Mouse (Mus musculus): Measurements from ENCODE around the gene Nudt6. TPM values are rescaled to one million over a fixed set of nuclear protein-coding genes. Genes with fewer than 3 reads are reported as not detected.

Nudt6 gene
- polyA plus RNA-seq (2015; fragmentation: Nextera tagmentation; extraction: Ambion mirVana), result 5.1 and 5.9 TPM in 2 replicates

GRCm38 (mm10) chr3:37420072-37420471 is at the start of gene Nudt6:
Gene Nudt6, minus strand, starts transcription at chr3:37420211.
- peak; percentile 90 for ATAC-seq (replicated peaks)
- H3K9ac ChIP-seq (replicated peaks), result peak within 1 kb of the TSS; percentile 76
- H3K4me1 ChIP-seq, result peaks cover 19% of the 10 kb centered on the region
- H3K27ac ChIP-seq (replicated peaks), result peak within 1 kb of the TSS; percentile 92
- H3K9me3 ChIP-seq, result no peaks in the 10 kb centered on the region
- WGBS, result under 1% methylated on average over 49 of the region's 50 CpGs
- H3K27me3 ChIP-seq, result no peaks in the 10 kb centered on the region
- H3K36me3 ChIP-seq, result no peaks in the 10 kb centered on the region
- H3K4me2 ChIP-seq (replicated peaks), result peak within 1 kb of the TSS; percentile 80
- H3K4me3 ChIP-seq, result peak within 1 kb of the TSS; percentile 73

- no peaks in the 10 kb centered on the region for H3K36me3 ChIP-seq
- 87% methylated on average over 4 of the region's 4 CpGs for WGBS
- no peak overlapping the region for H3K4me3 ChIP-seq
- H3K9me3 ChIP-seq, result no peaks in the 10 kb centered on the region
- no peak overlapping the region for H3K27ac ChIP-seq (replicated peaks)
- H3K9ac ChIP-seq (replicated peaks), result no peak overlapping the region
- H3K4me1 ChIP-seq, result no peaks in the 10 kb centered on the region
- H3K27me3 ChIP-seq, result no peaks in the 10 kb centered on the region
- H3K4me2 ChIP-seq (replicated peaks), result no peak overlapping the region
- ATAC-seq (replicated peaks), result no peak
These were observed 49.3 kb upstream of the Nudt6 start for GRCm38 (mm10) chr3:37469353-37469752.

GRCm38 (mm10) chr3:37468170-37468569 is 48.2 kb upstream of the Nudt6 start:
- Histone ChIP-seq H3K9me3 (no peaks in the 10 kb centered on the region), H3K9ac (replicated peaks) (no peak overlapping the region), H3K27ac (replicated peaks) (no peak overlapping the region), H3K27me3 (no peaks in the 10 kb centered on the region), H3K36me3 (no peaks in the 10 kb centered on the region), H3K4me2 (replicated peaks) (no peak overlapping the region), H3K4me3 (no peak overlapping the region), H3K4me1 (no peaks in the 10 kb centered on the region)
- ATAC-seq (replicated peaks), result peak; percentile 75
- 92% methylated on average over 2 of the region's 2 CpGs for WGBS

- H3K27ac ChIP-seq (replicated peaks), result no peak overlapping the region
- H3K9ac ChIP-seq (replicated peaks), result no peak overlapping the region
- peaks cover 5% of the 10 kb centered on the region for H3K36me3 ChIP-seq
- H3K4me3 ChIP-seq, result no peak overlapping the region
- WGBS, result 93% methylated on average over 1 of the region's 1 CpGs
- H3K4me2 ChIP-seq (replicated peaks), result no peak overlapping the region
- no peaks in the 10 kb centered on the region for H3K9me3 ChIP-seq
- H3K4me1 ChIP-seq, result no peaks in the 10 kb centered on the region
- ATAC-seq (replicated peaks), result no peak
- H3K27me3 ChIP-seq, result no peaks in the 10 kb centered on the region
These were observed 36.0 kb upstream of the Nudt6 start for GRCm38 (mm10) chr3:37455992-37456391.

GRCm38 (mm10) chr3:37443409-37443808 is 23.4 kb upstream of the Nudt6 start:
- Histone ChIP-seq H3K4me3 (no peak overlapping the region), H3K9ac (replicated peaks) (no peak overlapping the region), H3K4me1 (no peaks in the 10 kb centered on the region), H3K9me3 (no peaks in the 10 kb centered on the region), H3K36me3 (peaks cover 18% of the 10 kb centered on the region), H3K4me2 (replicated peaks) (no peak overlapping the region), H3K27ac (replicated peaks) (no peak overlapping the region), H3K27me3 (no peaks in the 10 kb centered on the region)
- WGBS, result 94% methylated on average over 2 of the region's 2 CpGs
- ATAC-seq (replicated peaks), result no peak

GRCm38 (mm10) chr3:37439770-37440169 is 19.8 kb upstream of the Nudt6 start:
- Histone ChIP-seq H3K4me3 (no peak overlapping the region), H3K27me3 (no peaks in the 10 kb centered on the region), H3K9ac (replicated peaks) (no peak overlapping the region), H3K36me3 (peaks cover 28% of the 10 kb centered on the region), H3K4me2 (replicated peaks) (no peak overlapping the region), H3K27ac (replicated peaks) (no peak overlapping the region), H3K4me1 (no peaks in the 10 kb centered on the region), H3K9me3 (no peaks in the 10 kb centered on the region)
- ATAC-seq (replicated peaks), result no peak
- WGBS, result 86% methylated on average over 1 of the region's 1 CpGs

- H3K36me3 ChIP-seq, result peaks cover 32% of the 10 kb centered on the region
- no peak overlapping the region for H3K4me3 ChIP-seq
- H3K4me2 ChIP-seq (replicated peaks), result no peak overlapping the region
- H3K27ac ChIP-seq (replicated peaks), result no peak overlapping the region
- no peaks in the 10 kb centered on the region for H3K27me3 ChIP-seq
- no peaks in the 10 kb centered on the region for H3K4me1 ChIP-seq
- no peaks in the 10 kb centered on the region for H3K9me3 ChIP-seq
- H3K9ac ChIP-seq (replicated peaks), result no peak overlapping the region
- ATAC-seq (replicated peaks), result no peak
These were observed 10.3 kb upstream of the Nudt6 start for GRCm38 (mm10) chr3:37430359-37430758.

GRCm38 (mm10) chr3:37426069-37426468 is 6.1 kb upstream of the Nudt6 start:
- Histone ChIP-seq H3K4me1 (peaks cover 7% of the 10 kb centered on the region), H3K27me3 (no peaks in the 10 kb centered on the region), H3K9me3 (no peaks in the 10 kb centered on the region), H3K27ac (replicated peaks) (no peak overlapping the region), H3K4me2 (replicated peaks) (no peak overlapping the region), H3K9ac (replicated peaks) (no peak overlapping the region), H3K4me3 (no peak overlapping the region), H3K36me3 (peaks cover 17% of the 10 kb centered on the region)
- no peak for ATAC-seq (replicated peaks)
- WGBS, result 93% methylated on average over 3 of the region's 3 CpGs

GRCm38 (mm10) chr3:37421179-37421578 is 1.2 kb upstream of the Nudt6 start:
- peak overlapping the region; percentile 80 for H3K4me2 ChIP-seq (replicated peaks)
- H3K36me3 ChIP-seq, result peaks cover 3% of the 10 kb centered on the region; the same call in 1 of the 2 replicates
- H3K27ac ChIP-seq (replicated peaks), result no peak overlapping the region
- no peaks in the 10 kb centered on the region for H3K27me3 ChIP-seq
- peaks cover 19% of the 10 kb centered on the region for H3K4me1 ChIP-seq
- no peak for ATAC-seq (replicated peaks)
- no peaks in the 10 kb centered on the region for H3K9me3 ChIP-seq
- WGBS, result 14% methylated on average over 3 of the region's 3 CpGs
- peak overlapping the region; percentile 73 for H3K4me3 ChIP-seq
- H3K9ac ChIP-seq (replicated peaks), result peak overlapping the region; percentile 52

GRCm38 (mm10) chr3:37420641-37421040 is 630 bp upstream of the Nudt6 start:
- Histone ChIP-seq H3K4me2 (replicated peaks) (peak overlapping the region; percentile 80), H3K36me3 (no peaks in the 10 kb centered on the region), H3K9ac (replicated peaks) (peak overlapping the region; percentile 52), H3K4me1 (peaks cover 19% of the 10 kb centered on the region), H3K27me3 (no peaks in the 10 kb centered on the region), H3K4me3 (peak overlapping the region; percentile 73), H3K27ac (replicated peaks) (peak overlapping the region; percentile 92), H3K9me3 (no peaks in the 10 kb centered on the region)
- no peak for ATAC-seq (replicated peaks)
- under 1% methylated on average over 24 of the region's 24 CpGs for WGBS

- Histone ChIP-seq H3K9me3 (no peaks in the 10 kb centered on the region), H3K27me3 (no peaks in the 10 kb centered on the region), H3K9ac (replicated peaks) (peak within 1 kb of the TSS; percentile 76), H3K36me3 (no peaks in the 10 kb centered on the region), H3K27ac (replicated peaks) (peak within 1 kb of the TSS; percentile 92), H3K4me2 (replicated peaks) (peak within 1 kb of the TSS; percentile 80), H3K4me3 (peak within 1 kb of the TSS; percentile 73), H3K4me1 (peaks cover 19% of the 10 kb centered on the region)
- peak; percentile 96 for ATAC-seq (replicated peaks)
- WGBS, result under 1% methylated on average over 48 of the region's 50 CpGs
These were observed 486 bp downstream of the Nudt6 start, which contains the start of gene Spata5 for GRCm38 (mm10) chr3:37419458-37419991. Gene Spata5, plus strand, starts transcription at chr3:37419896.

GRCm38 (mm10) chr3:37418961-37419457 is 1.0 kb downstream of the Nudt6 start:
- Histone ChIP-seq H3K9me3 (no peaks in the 10 kb centered on the region), H3K4me2 (replicated peaks) (peak overlapping the region; percentile 63), H3K4me1 (peaks cover 19% of the 10 kb centered on the region), H3K27me3 (no peaks in the 10 kb centered on the region), H3K4me3 (peak overlapping the region; percentile 73), H3K9ac (replicated peaks) (peak overlapping the region; percentile 76), H3K27ac (replicated peaks) (peak overlapping the region; percentile 92), H3K36me3 (no peaks in the 10 kb centered on the region)
- no peak for ATAC-seq (replicated peaks)
- WGBS, result 0% methylated on average over 30 of the region's 30 CpGs

GRCm38 (mm10) chr3:37418341-37418740 is 1.7 kb downstream of the Nudt6 start:
- Histone ChIP-seq H3K4me1 (peaks cover 19% of the 10 kb centered on the region), H3K9me3 (no peaks in the 10 kb centered on the region), H3K4me3 (peak overlapping the region; percentile 73), H3K27me3 (no peaks in the 10 kb centered on the region), H3K36me3 (no peaks in the 10 kb centered on the region), H3K9ac (replicated peaks) (peak overlapping the region; percentile 76; the same call in 1 of the 2 replicates), H3K27ac (replicated peaks) (peak overlapping the region; percentile 92), H3K4me2 (replicated peaks) (peak overlapping the region; percentile 63)
- WGBS, result 74% methylated on average over 5 of the region's 5 CpGs
- no peak for ATAC-seq (replicated peaks)
